Mouse (Mus musculus): ENCODE measurements around the gene Ftl1-ps1.

GRCm38 (mm10) chr13:74350435-74350906 lies 49.0 kb upstream of the Ftl1-ps1 start:
- TF ChIP-seq ZC3H11A (IDR thresholded peaks at IDR 0.05; ENCODE audit: borderline replicate concordance, low read depth, low read length) (no peak), ZNF384 (IDR thresholded peaks at IDR 0.05; ENCODE audit: low read depth, low read length) (no peak), HCFC1 (IDR thresholded peaks at IDR 0.05; ENCODE audit: borderline replicate concordance, insufficient read depth, low read length) (no peak)

Data from ES-E14 (cell line).